Mouse (Mus musculus) gastrocnemius, postnatal 4 days (tissue): ENCODE data around the gene Vmn2r76. TPM values are rescaled to one million over a fixed set of nuclear protein-coding genes. Genes with fewer than 3 reads are reported as not detected.
"Not testable (repeated sequence)": the region's sequence is repeated elsewhere in the genome, so short reads cannot be mapped to it uniquely, and the experiment has no call there.

Source experiments
- DNase-seq, 2 experiments: peaks; one replicate each; pipeline ENCODE4 v3.0.0; 2021 to 2022; ENCODE audit warnings: low spot score in 2 of 2, mixed read lengths in 2 of 2
- long read RNA-seq, 2 experiments: library from polyadenylated mRNA; stranded (forward); transcript quantifications; one replicate each; pipeline ENCODE4 v2.0.0; 2021
- total RNA-seq, 2 experiments: library from RNA; stranded (reverse); gene quantifications; 2 replicates each; pipeline ENCODE4 v1.2.3; 2021

The Vmn2r76 gene
- total RNA-seq = not detected
- long read RNA-seq, experiment 1 = 0 reads
- long read RNA-seq, experiment 2 = 0 reads

- no peak for DNase-seq
Observed at GRCm38 (mm10) chr7:86246208-86246607, at the start of gene Vmn2r76. Vmn2r76 (minus strand) TSS chr7:86246308.

- DNase-seq = no peak
Observed at GRCm38 (mm10) chr7:86277072-86277471, 31.0 kb upstream of the Vmn2r76 start, which contains the start of gene Olfr310. Olfr310 (minus strand) TSS chr7:86277172.

- no peak for DNase-seq
Observed at GRCm38 (mm10) chr7:86211345-86211744, 34.8 kb downstream of the Vmn2r76 start.

DNA sequence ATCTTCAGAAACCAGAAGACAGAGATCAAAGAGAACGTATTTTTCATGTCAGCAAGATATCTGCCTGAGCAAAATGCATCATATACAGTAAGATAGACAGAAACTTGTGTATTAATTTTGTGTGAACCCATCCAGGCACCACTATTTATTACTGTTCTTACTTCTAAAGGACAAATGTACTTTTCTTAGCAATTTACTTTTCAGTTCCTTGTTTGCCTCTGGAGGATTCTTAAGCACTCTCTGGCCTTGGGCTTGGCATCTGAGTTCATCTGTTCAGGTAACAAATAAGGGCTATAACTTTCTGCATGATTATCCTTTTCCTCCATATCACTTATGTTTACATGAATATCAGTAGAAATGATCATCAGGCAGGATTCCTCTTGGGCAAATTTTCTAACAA is 74.4 kb downstream of the Vmn2r76 start, which contains the start of gene Vmn2r75:
Gene Vmn2r75 (minus strand): TSS at position 101 of the 400 bp plus-strand sequence.
- not testable (repeated sequence) for DNase-seq

Other genes starting within 250 kb of the Vmn2r76 start
- not detected for gene Vmn2r75, start 74.5 kb downstream of the Vmn2r76 start, total RNA-seq
- gene Olfr310, start 30.9 kb upstream of the Vmn2r76 start, total RNA-seq = not detected
- not detected for gene Olfr309, start 67.4 kb upstream of the Vmn2r76 start, total RNA-seq
- not detected for gene Olfr308, start 79.3 kb upstream of the Vmn2r76 start, total RNA-seq
- not detected for gene Olfr307, start 91.3 kb upstream of the Vmn2r76 start, total RNA-seq
- not detected for gene Olfr305, start 120.6 kb upstream of the Vmn2r76 start, total RNA-seq
- not detected for gene Olfr304, start 140.3 kb upstream of the Vmn2r76 start, total RNA-seq
- gene Olfr303, start 151.5 kb upstream of the Vmn2r76 start, total RNA-seq = not detected
- not detected for gene Olfr301, start 157.5 kb upstream of the Vmn2r76 start, total RNA-seq
- not detected for gene Olfr299, start 213.6 kb upstream of the Vmn2r76 start, total RNA-seq
- not detected for gene Olfr298, start 246.2 kb upstream of the Vmn2r76 start, total RNA-seq